Mouse (Mus musculus): ENCODE results near the gene Mcm10.

The Mcm10 gene

DNA sequence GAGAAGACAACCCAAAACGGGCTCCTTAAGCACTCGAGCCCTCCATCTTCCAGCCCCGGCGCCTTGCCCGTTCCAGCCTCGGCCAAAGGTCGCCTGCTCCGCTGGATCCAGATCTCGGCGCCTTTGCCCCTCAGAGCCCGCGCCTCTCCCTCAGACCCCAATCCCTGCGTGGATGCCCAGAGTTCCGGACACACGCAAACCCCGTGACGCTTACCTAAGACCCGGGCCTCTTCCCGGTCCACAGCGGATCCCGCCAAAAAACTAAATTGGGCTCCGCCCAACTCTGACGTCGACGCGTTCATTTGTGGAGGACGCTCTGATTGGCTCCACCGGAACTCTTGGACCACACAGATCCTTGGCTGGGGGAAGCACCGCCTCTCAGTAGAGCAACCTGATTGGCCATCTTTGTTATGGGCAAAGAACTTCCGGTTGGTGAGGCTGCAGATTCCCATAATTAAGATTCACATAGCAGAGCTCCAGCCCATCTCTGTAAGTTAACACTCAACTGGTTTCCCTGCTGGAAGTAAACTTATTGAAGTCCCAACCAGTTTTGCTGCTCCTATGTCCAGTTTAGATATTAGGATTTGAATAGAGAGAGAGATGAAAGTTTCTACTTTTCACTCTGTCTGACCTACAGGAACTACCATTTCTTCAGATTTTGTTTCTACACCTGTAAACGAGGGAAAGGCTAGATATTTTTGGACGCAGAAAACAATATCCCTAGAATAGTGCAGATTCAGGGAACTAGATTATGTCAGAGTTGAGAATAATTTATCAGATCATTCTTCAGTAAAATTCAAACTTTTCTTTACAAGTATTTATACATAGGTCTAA, at the start of gene Mcm10:
Gene Mcm10, minus strand, starts transcription at position 301 of the 834 bp plus-strand sequence.
- DNase-seq (ENCODE audit: low read depth) = peak; percentile 92

GRCm38 (mm10) chr2:5061133-5061708, 48.6 kb upstream of the Mcm10 start:
- DNase-seq (ENCODE audit: low read depth) = peak; percentile 36

DNA sequence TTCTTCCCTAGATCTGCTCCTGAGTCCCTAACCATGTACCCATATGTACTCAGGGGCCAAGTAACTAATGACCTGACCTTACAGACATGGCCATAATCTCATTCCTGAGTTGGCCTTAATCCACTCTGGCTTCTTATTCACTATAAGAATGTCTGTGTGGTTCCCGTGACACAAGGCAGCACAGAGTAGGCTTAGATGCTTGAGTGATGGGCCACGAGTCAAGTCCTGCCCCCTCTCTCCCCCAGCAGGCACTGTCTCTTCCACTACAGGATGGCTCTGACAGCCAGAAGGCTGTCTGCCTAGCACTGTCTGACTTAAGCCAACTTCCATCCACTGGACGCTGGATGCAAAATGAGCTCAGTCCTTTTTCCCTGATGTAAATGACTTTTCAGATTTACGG, 47.4 kb upstream of the Mcm10 start:
- DNase-seq (ENCODE audit: low read depth) = no peak

DNA sequence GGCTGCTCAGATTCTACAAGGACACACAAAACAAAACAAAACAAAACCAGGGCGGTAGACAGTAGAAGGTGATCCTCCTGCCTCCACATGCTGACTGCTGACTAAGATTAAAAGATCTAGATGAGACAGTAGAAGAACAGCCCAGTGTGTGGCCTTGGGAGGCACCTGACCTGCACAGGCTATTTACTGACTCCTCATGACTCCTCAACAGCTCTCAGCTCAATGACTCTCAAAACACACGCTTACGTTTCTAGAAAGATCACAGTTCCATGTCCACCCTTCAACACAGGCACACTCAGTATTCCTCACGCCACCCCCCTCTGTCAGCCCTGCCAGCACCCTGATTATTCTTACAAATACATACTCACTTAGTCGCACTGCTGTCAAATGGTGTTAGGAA, 45.8 kb upstream of the Mcm10 start:
- no peak for DNase-seq (ENCODE audit: low read depth)

GRCm38 (mm10) chr2:5050562-5050961, 38.0 kb upstream of the Mcm10 start:
- no peak for DNase-seq (ENCODE audit: low read depth)

DNA sequence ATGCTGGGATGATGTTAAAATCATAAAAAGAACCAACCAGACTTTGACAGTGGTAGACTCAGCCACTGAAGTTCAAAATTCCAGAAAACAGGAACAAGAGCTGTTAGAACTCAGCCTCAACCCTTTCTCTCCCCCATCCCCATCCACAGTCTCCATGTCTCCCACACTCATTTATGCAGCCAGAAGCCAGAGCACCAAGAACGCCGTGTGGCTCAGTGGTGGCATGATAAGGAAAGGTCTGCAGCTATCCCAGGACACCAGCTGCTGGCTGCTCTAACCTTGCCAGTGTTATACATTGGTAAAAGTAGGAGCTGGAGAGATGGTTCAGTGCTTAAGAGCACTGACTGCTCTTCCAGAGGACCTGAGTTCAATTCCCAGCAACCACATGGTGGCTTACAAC, 34.4 kb upstream of the Mcm10 start:
- DNase-seq (ENCODE audit: low read depth) = no peak

GRCm38 (mm10) chr2:5045269-5045965, 32.8 kb upstream of the Mcm10 start:
- DNase-seq (ENCODE audit: low read depth) = no peak

- DNase-seq (ENCODE audit: low read depth) = no peak
Observed at GRCm38 (mm10) chr2:5044321-5044720, 31.7 kb upstream of the Mcm10 start.

DNA sequence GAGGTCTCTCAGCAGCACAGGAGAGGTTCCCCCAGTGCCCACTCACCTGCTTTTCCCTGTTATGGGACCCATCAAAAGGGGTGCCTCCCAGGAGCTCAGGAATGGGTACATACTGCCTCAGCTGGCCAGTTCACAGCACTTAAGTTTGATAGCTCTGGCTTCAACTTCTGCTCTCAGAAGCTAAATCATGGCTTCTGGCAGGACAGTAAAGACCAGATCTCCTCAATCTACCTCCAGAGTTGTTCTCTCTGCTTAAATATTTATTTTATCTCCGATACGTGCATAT, 30.8 kb upstream of the Mcm10 start:
- DNase-seq (ENCODE audit: low read depth) = no peak

GRCm38 (mm10) chr2:5042616-5043475, 30.3 kb upstream of the Mcm10 start:
- DNase-seq (ENCODE audit: low read depth) = no peak

DNA sequence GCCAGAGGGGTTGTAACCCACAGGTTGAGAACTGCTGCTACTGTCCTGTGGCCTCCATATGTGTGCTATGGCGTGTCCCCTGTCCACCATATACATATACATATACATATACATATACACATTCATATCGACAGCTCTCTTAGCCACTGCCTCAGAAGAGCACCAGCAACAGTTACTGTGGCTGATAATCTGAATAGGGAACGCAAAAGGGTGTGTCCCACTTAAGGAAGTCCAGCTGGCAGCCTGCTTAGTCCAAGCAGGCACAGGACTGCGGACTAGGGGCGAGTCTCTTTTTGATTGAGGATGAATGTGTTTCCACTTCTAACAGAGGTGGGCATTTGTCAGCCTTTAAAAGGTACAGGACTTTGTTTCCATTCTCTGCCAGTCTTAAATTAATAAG, 29.3 kb upstream of the Mcm10 start:
- no peak for DNase-seq (ENCODE audit: low read depth)

DNA sequence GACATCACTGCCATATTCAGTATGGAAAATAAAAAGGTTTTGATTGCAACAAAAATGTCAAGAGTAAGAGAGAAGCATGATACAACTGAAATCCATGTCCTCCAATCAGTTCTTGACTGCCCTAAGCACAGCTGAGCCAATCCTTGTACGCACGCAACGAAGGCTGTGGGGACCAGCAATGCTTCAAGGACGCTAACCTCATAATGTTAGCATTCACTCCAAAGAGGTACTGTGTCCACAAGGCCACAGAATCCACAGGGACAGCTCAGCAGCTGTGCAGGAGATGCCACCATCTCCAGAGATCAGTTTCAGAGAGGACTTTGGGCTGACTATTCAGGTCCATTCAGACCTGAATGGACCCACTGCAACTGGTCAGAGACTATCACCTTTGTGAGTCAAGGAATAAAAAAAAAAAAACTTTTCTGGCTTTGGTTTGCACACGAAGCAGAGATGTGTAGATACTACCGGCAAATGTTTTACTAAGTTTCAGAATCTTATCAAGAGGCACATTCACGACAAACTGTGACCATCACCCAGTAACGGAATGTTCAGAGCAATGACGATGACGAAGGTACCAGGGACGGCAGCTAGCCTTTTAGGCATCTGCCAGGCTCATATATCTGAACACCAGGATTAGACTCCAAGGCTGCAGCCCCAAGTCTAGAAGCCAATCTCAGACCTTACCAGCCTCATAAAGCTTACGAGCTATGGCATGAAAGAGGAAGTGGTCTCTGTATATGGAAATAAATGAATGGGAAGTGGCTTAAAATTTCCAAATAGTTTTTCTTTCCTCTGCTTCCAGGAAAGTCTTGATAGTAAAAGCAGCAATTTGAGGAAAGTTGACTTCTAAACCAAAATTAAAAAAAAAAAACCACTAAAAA, 27.9 kb upstream of the Mcm10 start:
- DNase-seq (ENCODE audit: low read depth) = no peak

DNA sequence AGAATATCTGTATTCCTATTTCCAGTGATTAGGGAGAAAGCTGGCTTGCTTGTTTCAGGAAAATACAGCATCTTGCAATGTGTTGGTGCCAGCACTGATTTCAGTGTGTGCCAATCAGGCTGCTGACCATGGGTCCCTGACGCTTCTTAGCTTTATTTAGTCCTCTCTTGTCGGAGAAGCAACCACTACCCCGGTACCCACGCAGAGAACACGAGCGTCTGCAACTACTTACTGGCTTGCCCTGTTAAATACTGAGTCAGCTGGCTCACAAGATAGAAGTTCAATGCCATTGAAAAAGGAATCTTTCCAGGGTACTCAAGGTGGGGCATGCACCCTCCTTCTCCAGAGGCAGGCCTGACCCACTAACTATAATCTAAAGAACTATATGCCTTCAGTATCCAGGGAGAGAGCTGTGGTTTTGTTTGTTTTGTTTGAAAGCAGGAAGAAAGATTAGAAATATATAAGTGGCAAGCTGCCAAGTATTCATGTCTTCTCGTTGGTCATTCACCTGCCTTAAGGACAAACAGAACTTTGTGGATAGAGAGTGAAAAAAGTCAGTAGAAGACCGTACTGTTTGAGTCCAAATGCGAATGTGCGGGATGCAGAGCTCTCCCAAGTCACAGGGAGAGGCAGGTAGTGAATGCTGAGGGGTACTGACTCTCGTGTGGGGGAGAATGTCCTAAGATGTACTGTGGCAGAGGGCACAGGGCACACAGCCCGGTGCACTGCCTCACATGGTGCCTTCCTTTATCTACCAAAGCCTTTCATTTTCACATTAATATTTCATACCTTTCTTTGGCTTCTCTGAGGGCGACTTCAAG, 27.0 kb upstream of the Mcm10 start:
- DNase-seq (ENCODE audit: low read depth) = no peak

- DNase-seq (ENCODE audit: low read depth) = no peak
Observed at GRCm38 (mm10) chr2:5038320-5038719, 25.7 kb upstream of the Mcm10 start.

DNA sequence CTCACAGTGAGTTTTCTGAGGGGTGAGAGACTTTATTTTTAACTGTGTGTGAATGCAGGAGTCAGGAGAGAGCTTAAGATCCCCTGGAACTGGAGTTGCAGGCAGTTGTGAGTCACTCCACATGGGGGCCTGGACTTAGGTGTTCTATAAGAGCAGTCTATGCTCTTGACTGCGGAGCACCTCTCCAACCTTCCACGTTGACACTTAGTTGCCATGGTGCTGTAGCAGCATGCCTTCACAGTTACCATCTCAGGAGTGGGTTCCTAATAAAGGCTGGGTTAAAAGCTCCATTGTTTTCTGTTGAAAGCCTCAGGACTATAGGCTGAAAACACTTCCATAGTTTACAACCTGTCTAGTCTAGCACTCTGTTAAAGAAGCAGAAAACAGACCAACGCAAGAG, 24.8 kb upstream of the Mcm10 start:
- no peak for DNase-seq (ENCODE audit: low read depth)

DNA sequence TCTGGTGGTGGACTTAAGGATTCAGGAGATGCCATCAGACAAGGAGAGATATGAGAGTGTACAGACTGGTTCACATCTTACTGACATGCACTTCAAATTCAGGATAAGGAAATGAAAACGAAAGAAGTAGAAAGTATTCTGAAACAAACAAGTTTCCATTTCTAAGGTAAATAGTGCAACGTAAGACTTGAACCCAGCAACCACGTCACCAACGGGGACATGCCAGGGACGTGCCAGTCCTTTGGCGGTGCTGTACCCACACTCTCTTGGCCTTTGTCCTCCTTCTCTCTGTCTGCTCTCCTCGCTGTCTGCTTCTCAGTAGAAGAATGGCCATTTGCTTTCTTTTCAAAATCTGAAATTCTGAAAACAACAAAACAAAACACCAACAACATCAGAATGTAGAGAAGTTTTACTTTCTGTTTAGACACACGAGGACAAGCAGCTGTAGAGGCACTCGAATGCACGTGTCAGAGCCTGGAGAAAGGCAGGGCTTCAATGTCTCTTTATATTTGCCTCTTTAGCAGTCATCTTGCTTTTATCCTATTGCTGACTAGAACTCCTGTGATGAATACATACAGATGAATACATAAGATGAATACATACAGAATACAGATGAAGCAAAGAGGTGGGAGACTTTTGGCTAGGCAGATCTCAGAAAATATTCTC, 24.0 kb upstream of the Mcm10 start:
- no peak for DNase-seq (ENCODE audit: low read depth)

GRCm38 (mm10) chr2:5035241-5035640, 22.6 kb upstream of the Mcm10 start:
- DNase-seq (ENCODE audit: low read depth) = no peak

DNA sequence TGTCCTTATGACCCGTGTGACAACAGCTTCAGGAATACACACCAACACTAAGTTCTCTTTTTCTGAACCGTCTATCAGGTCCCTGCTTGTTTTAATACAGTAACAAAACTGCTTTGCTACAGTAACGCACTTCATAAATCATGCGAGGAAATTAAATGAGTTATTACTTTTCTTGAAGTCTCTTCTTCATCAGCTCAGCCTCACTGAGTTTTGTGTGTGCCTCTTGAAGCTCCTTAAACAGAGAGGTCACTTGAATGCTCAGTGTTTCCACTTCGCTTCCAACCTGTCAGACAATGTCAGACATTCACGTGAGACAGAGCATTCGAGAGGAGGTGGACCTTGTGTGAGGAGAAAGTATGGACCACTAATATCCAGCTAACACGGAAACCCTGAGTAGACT, 22.2 kb upstream of the Mcm10 start:
- no peak for DNase-seq (ENCODE audit: low read depth)

DNA sequence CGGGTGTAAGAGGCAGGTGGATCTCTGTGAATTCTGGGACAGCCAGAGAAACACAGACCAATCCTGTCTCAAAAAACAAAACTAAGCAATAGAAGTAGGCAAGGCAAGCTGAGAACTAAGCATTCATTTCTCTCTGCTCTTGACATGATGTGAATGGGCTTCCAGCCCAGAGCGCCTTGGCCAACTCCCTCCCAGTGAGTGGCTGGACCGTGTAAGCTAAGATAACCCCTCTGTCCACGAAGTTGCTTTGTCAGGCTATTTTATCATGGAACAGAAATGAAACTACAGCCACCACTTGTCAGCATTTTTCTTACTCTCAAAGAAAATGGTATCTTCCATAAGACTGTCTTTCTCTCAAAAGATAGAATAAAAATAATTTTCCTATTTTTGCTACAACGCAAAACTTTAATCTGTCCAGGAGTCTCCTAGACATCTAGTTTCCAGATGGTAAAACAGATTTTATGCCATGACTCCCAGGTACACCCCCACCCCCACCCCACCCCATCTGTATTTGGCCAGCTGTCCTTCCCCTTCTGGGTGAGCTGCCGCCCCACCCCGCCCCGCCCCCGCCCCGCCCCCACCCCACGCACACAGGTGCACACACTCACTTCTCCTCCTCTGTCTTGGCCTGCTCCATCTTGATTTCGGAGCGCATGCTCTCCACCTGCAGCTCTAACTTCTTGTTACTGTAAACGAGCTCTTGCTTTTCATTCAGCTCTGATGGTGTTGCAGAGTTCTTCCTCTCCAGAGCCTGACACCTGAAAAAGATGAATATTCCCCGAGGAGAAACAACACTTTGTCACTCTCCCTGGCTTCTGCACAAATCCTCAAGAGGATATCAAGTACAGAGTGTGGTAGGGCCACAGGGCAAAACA, 21.2 kb upstream of the Mcm10 start:
- DNase-seq (ENCODE audit: low read depth) = no peak

Data from naive thymus-derived CD4-positive, alpha-beta T cell, adult 2 months (primary cell).